Mouse (Mus musculus): ENCODE data around the gene G3bp1.

- TF ChIP-seq CTCF (IDR thresholded peaks at IDR 0.05; ENCODE audit: borderline replicate concordance, insufficient read depth, low read length) (no peak), POLR2A (IDR thresholded peaks at IDR 0.05; ENCODE audit: low read depth, low read length) (no peak; the same call in 1 of the 2 replicates)
These were observed 1.5 kb upstream of the G3bp1 start for GRCm38 (mm10) chr11:55468012-55468411.
